Mouse (Mus musculus): ENCODE measurements around the gene Espnl.

DNA sequence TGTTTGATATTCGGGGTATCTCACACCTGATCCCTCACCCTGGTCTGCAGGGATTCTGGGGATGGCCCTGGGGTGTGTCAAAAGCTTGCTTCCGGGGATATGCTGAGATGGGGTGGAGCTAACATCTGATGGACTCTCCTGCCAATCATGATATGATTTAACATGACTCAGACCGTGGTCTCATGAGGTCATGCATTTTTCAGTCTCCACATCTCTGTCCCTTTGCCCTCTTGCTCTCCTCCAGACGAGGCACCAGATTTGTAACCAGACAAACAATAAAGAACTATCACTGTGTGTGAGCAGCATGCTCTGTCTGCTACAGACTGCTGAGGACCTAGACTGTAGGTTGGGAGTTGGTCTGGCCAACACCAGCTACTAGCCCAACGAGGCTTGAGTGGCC, 40.2 kb downstream of the Espnl start:
- TF ChIP-seq CTCF (IDR thresholded peaks at IDR 0.05; ENCODE audit: low read depth) (no peak), EP300 (IDR thresholded peaks at IDR 0.05; ENCODE audit: low read depth) (no peak)

All from heart, postnatal 0 days (tissue).